Mouse (Mus musculus): Measurements from ENCODE around the gene Thbd.

- no peak for TF ChIP-seq CTCF (conservative IDR thresholded peaks at IDR 0.05 in 1 of 2, IDR thresholded peaks at IDR 0.05 in 1 of 2; ENCODE audit: low read depth in 2 of 2, low read length in 2 of 2)
- no peak for TF ChIP-seq NRF1 (IDR thresholded peaks at IDR 0.05; ENCODE audit: low read depth, low read length)
- no peak for TF ChIP-seq POLR2AphosphoS2 (IDR thresholded peaks at IDR 0.05; ENCODE audit: low read depth, low read length)
- TF ChIP-seq USF1 (IDR thresholded peaks at IDR 0.05; ENCODE audit: low read depth, low read length), result no peak
- no peak for TF ChIP-seq E2F4 (IDR thresholded peaks at IDR 0.05; ENCODE audit: insufficient replicate concordance, low read depth, low read length)
- no peak for TF ChIP-seq KAT2A (IDR thresholded peaks at IDR 0.05; ENCODE audit: insufficient replicate concordance, low read length)
Observed at GRCm38 (mm10) chr2:148381076-148381475, 26.9 kb downstream of the Thbd start.

All from CH12.LX (cell line).